Mouse (Mus musculus) gastrocnemius, adult 18-20 months (tissue): ENCODE data around the gene Rfx1. TPM values are rescaled to one million over a fixed set of nuclear protein-coding genes. Genes with fewer than 3 reads are reported as not detected.

Experiments used
- DNase-seq: peaks from one replicate; pipeline ENCODE4 v3.0.0; 2021; ENCODE audit warnings: low spot score
- microRNA-seq: library from miRNA; unstranded; fragments of <30 nt; microRNA quantifications from one replicate; pipeline ENCODE4 v1.2.0, GENCODE M21; 2021
- total RNA-seq, 2 experiments: library from RNA; stranded (reverse); gene quantifications; 2 replicates each; pipeline ENCODE4 v1.2.3; 2021

Rfx1 gene
- total RNA-seq, 2 experiments from 2014 or later, result 4.6 to 4.8 TPM

DNA sequence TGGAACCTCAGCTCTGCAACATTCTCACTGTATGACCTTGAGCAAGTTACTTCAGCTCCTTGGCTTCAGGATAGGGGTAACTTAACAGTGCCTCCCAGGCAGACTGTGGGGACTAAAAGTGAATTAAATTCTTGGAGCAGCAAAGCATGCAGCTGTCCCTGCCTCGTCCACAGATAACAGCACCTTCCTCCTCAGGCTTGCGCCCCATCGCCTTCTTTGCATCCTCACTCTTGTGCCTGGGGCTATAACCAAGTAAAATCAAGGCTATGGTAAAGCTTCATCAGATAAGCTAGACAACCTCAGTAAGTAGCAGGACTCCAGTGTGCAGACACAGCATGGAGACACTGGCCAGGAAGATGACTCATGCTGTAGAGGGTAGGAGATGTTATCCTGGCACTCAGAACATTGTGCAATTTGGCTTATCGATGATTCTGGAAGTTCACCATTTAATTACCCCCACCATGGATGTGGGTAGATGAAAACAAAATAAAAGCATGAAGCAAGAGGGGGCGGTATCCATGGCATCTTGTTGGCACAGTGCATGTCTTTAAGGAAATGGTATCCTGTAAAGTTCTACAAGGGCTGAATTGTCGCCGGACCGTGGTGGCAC, 78.1 kb downstream of the Rfx1 start:
- no peak for DNase-seq

Small RNAs within 50 kb of the gene (microRNA-seq; reads per million reads assigned to microRNA genes)
- gene Mir709, result not detected

Other genes with a start within 250 kb of the Rfx1 start
- gene Adgrl1, start 166.7 kb upstream of the Rfx1 start, total RNA-seq, result 10 to 100 TPM; 14.1 to 17.2 TPM
- under 1 TPM; 0.57 to 0.75 TPM for gene Gm10644, start 111.6 kb upstream of the Rfx1 start, total RNA-seq
- gene Asf1b, start 111.3 kb upstream of the Rfx1 start, total RNA-seq, result under 1 TPM; 0.24 to 0.32 TPM
- 100 to 1,000 TPM; 155 to 157 TPM for gene Prkaca, start 93.8 kb upstream of the Rfx1 start, total RNA-seq
- gene Samd1, start 69.2 kb upstream of the Rfx1 start, total RNA-seq, result 10 to 100 TPM; 12.3 to 16.9 TPM
- not detected for gene 1700067K01Rik, start 65.3 kb upstream of the Rfx1 start, total RNA-seq
- 1 to 10 TPM; 2.0 to 2.4 TPM for gene 2210011C24Rik, start 54.7 kb upstream of the Rfx1 start, total RNA-seq
- under 1 TPM; 0.09 to 0.11 TPM for gene Palm3, start 45.4 kb upstream of the Rfx1 start, total RNA-seq
- under 1 TPM; 0.37 to 0.66 TPM for gene Il27ra, start 24.2 kb upstream of the Rfx1 start, total RNA-seq
- not detected for gene Rln3, start 21.8 kb upstream of the Rfx1 start, total RNA-seq
- 1 to 10 TPM; 1.2 TPM for gene Gm10643, start 1.7 kb upstream of the Rfx1 start, total RNA-seq
- gene Dcaf15, start 37.9 kb downstream of the Rfx1 start, total RNA-seq, result 1 to 10 TPM; 4.8 to 4.9 TPM
- gene Podnl1, start 59.2 kb downstream of the Rfx1 start, total RNA-seq, result not detected
- gene Cc2d1a, start 81.1 kb downstream of the Rfx1 start, total RNA-seq, result 10 to 100 TPM; 15.8 to 16.3 TPM
- gene 4930432K21Rik, start 81.2 kb downstream of the Rfx1 start, total RNA-seq, result under 1 TPM; 0.31 to 0.57 TPM
- under 1 TPM in 1 of 2 experiments, not detected in 1; 0.82 TPM for gene Nanos3, start 118.4 kb downstream of the Rfx1 start, total RNA-seq
- gene Zswim4, start 170.2 kb downstream of the Rfx1 start, total RNA-seq, result 1 to 10 TPM; 6.6 to 7.2 TPM
- 100 to 1,000 TPM; 185 to 187 TPM for gene D8Ertd738e, start 182.9 kb downstream of the Rfx1 start, total RNA-seq
- gene Mri1, start 190.5 kb downstream of the Rfx1 start, total RNA-seq, result 10 to 100 TPM; 13.8 to 19.7 TPM
- 1 to 10 TPM; 7.3 to 9.4 TPM for gene Ccdc130, start 203.5 kb downstream of the Rfx1 start, total RNA-seq